Mouse (Mus musculus): ENCODE data around the gene Ipo4. TPM values are rescaled to one million over a fixed set of nuclear protein-coding genes. Genes with fewer than 3 reads are reported as not detected.

The Ipo4 gene
- total RNA-seq, 2 experiments from 2014 or later: 68.3 to 77.1 TPM

DNA sequence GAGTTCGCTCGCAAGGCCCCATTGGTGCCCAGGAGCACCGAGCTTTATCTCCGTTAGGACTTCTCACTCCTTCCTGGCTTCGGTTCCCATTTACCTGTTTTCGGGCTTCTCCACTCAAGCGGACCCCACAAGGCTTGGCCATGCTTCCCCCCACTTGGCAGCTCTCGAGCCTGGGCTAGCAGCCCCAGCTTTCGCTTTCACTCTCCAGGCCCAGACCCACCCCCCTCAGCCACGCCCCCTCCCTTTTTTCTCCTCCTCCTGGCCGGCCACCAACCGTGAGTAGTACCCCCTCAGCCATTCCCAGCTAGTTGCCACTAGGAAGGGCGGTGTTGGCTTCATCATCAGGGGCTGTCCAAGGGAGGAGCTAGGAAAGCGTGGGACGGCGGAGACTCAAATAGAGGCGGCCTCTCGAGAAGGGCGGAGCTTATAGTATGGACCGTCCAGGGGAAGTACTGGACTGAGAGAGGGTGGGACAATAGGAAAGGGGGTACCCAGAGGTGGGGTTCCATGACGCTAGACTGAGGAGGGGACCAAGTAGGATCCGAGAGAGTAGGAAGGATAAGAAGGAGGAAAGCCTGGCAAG lies 44.9 kb downstream of the Ipo4 start, which contains the start of gene Psme2:
Psme2 (minus strand) TSS at position 366 of the 583 bp plus-strand sequence.
- peak; percentile 88 for DNase-seq

DNA sequence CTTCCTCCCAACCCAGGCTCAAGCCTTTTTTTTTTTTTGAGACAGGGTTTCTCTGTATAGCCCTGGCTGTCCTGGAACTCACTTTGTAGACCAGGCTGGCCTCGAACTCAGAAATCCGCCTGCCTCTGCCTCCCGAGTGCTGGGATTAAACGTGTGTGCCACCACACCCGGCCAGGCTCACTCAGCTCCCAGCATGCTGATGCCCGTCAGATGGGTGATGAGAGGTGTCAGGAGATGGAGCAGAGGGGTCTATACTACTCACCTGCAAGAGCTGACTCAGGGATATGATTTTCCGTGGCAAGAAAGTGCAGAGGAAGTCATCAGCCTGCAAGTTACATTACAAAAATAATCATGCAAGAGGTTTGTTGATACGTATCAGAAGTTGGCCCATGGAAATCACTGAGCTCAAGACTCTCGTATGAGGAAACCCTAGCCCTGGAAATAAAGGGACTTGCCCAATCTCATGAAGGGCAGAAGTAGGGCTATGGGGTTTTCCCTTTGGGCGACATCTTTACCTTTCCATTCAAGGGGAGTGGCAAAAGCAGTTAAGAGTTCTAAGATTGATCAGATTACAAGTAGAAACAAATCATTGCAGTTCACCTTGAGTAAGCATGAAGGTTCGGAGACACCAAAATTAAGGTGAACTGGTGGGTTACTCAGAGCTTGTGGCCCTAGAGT lies 45.8 kb downstream of the Ipo4 start:
- DNase-seq: no peak

DNA sequence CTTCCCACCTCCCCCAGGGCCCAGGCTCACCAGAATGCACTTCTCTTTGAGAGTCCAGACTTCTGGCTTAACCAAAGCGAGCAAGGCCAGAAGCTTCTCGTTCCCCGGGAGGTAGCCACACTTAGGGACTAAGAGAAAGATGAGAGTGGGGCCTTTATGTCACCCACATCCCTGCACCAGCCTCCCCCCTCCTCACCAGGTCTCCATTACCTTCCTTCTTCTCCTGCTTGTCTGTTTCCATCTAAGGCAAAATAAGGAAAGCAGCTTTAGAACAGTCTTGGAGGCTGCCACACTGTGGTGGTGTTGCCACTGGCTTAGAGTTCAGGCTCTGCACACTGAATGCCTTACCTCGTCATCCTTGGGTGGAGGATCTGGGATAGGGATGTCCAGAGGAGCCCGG lies 46.5 kb downstream of the Ipo4 start:
- DNase-seq: no peak

DNA sequence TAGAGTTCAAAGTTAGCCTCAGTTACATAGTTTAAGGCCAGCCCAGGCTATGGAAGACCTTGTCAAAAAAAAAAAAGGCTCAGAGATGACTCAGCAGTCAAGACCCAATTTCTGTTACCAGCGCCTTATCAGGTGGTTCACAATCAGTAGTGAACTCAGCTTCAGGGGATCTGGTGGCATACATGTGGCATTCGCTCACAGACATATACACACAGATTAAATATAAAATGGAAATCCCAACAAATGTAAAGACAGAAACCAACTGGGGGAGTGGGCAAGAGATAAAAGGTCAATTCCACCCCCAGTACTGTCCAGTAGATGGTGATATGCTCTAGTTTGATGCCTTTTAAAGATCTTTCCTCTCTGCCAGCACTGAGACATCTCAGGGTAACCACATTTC lies 49.6 kb downstream of the Ipo4 start:
- DNase-seq: no peak

DNA sequence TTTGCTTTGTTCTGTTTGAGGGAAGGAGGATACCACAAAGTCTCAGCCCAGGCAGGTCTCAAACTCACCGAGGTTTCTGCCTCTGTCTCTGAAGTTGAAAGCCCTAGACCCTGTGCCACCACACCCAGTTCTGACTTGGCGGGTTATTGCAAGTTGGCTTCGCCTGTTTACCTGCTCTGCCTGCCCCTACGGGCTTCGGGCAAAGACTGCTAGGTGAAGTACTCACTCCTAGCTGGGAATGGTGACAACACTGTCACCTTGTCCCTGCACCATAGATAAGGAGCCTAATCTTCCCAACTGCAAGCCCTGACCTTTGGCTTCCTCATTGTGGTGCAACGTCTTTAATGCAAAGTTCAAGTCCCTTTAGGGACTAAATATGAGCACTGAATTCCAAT lies 50.2 kb downstream of the Ipo4 start:
- DNase-seq: no peak

- DNase-seq: peak; percentile 69
Measured at GRCm38 (mm10) chr14:55584702-55585565, 50.8 kb downstream of the Ipo4 start, which contains the start of gene Emc9. Gene Emc9 (minus strand): TSS chr14:55585302.

- no peak for DNase-seq
Measured at GRCm38 (mm10) chr14:55584303-55584701, 51.5 kb downstream of the Ipo4 start.

- DNase-seq: no peak
Measured at GRCm38 (mm10) chr14:55581981-55582681, 53.6 kb downstream of the Ipo4 start.

DNA sequence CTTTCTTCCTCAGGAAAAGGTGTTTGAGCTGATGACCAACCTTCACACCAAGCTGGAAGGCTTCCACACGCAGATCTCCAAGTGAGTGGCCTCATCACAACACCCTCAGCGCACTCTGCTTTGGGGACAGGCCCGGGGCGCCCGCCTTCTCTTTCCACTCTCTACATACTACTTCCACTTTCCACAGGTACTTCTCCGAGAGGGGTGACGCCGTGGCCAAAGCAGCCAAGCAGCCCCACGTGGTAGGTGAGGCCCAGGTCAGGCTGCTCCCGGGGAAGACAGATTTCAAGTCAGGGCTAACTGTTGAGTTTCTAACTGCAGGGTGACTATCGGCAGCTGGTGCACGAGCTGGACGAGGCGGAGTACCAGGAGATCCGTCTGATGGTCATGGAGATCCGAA lies 55.0 kb downstream of the Ipo4 start:
- DNase-seq: no peak

- DNase-seq: no peak
Measured at GRCm38 (mm10) chr14:55579511-55580496, 56.0 kb downstream of the Ipo4 start.

DNA sequence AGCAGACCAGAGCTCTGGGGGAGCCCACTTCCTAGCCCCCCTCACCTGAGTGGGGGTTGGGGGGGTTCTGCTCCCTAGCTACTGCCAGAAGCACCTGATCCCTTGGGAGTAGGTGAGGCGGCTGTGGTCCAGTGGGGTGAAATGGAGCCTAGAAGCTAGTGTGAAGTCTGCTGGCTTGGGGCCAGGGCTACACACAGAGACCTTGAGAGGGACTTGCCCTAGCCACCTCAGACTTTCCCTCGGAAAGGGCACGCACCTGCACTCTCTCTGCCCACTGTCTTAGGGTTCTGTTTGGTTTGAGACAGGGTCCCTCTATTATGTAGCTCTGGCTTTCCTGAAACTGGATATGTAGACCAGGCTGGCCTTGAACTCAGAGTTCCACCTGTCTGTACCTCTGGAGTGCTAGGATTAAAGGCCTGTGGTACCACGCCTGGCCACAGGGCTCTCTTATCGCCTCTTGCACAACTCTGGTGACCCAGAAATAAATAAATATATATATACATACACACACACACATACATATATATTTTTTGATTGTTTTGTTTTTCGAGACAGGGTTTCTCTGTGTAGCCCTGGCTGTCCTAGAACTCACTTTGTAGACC lies 57.0 kb downstream of the Ipo4 start:
- DNase-seq: peak; percentile 71

- DNase-seq: peak; percentile 71
Measured at GRCm38 (mm10) chr14:55577871-55578667, 57.7 kb downstream of the Ipo4 start, which contains the start of gene Psme1. Gene Psme1 (plus strand): TSS chr14:55578123.

GRCm38 (mm10) chr14:55576376-55576775 lies 59.4 kb downstream of the Ipo4 start:
- DNase-seq: peak; percentile 55

DNA sequence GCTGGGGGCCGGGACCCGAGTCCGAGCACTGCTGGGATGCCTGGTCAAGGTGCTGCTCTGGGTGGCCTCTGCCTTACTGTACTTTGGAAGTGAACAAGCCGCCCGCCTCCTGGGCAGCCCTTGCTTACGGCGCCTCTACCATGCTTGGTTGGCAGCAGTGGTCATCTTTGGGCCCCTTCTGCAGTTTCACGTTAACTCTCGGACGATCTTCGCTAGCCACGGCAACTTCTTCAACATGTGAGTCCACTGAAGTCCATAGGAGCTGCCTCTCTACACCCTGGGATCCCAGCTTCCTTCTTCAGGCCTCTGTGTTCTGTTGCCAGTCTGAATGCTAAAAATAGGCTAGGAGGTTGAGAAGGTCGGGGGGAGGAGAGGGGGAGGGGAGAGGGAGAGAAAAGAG lies 60.0 kb downstream of the Ipo4 start:
- no peak for DNase-seq

Other genes with a start within 250 kb of the Ipo4 start
- 10 to 100 TPM; 28.7 to 29.9 TPM for gene Dhrs4, start 157.2 kb downstream of the Ipo4 start, total RNA-seq (2021)
- gene Carmil3, start 145.3 kb downstream of the Ipo4 start, total RNA-seq (2021): 1 to 10 TPM; 2.5 to 3.9 TPM
- gene Cpne6, start 125.5 kb downstream of the Ipo4 start, total RNA-seq (2021): under 1 TPM in 1 of 2 experiments, not detected in 1; 0.14 TPM
- not detected for gene Nrl, start 111.0 kb downstream of the Ipo4 start, total RNA-seq (2021)
- gene Pck2, start 95.7 kb downstream of the Ipo4 start, total RNA-seq (2021): 10 to 100 TPM; 15.0 to 21.4 TPM
- 10 to 100 TPM; 61.1 to 61.2 TPM for gene Dcaf11, start 76.0 kb downstream of the Ipo4 start, total RNA-seq (2021)
- not detected for gene A730061H03Rik, start 75.6 kb downstream of the Ipo4 start, total RNA-seq (2021)
- gene Fitm1, start 60.3 kb downstream of the Ipo4 start, total RNA-seq (2021): 100 to 1,000 TPM; 403 to 446 TPM
- gene Psme1, start 57.8 kb downstream of the Ipo4 start, total RNA-seq (2021): 10 to 100 TPM; 56.3 to 58.7 TPM
- 10 to 100 TPM; 45.2 to 49.9 TPM for gene Emc9, start 50.7 kb downstream of the Ipo4 start, total RNA-seq (2021)
- gene Psme2, start 44.8 kb downstream of the Ipo4 start, total RNA-seq (2021): 10 to 100 TPM; 74.4 to 85.8 TPM
- 10 to 100 TPM; 15.9 to 16.4 TPM for gene Rnf31, start 44.2 kb downstream of the Ipo4 start, total RNA-seq (2021)
- gene Irf9, start 32.4 kb downstream of the Ipo4 start, total RNA-seq (2021): 1 to 10 TPM; 5.0 to 5.7 TPM
- gene Rec8, start 17.9 kb downstream of the Ipo4 start, total RNA-seq (2021): under 1 TPM; 0.56 to 0.70 TPM
- 1 to 10 TPM; 1.1 to 2.7 TPM for gene Gm49378, start 1.9 kb upstream of the Ipo4 start, total RNA-seq (2021)
- gene Tm9sf1, start 7.8 kb upstream of the Ipo4 start, total RNA-seq (2021): 10 to 100 TPM; 29.2 to 33.2 TPM
- gene Tssk4, start 14.2 kb upstream of the Ipo4 start, total RNA-seq (2021): 1 to 10 TPM in 1 of 2 experiments, under 1 TPM in 1; 0.54 to 1.1 TPM
- 10 to 100 TPM; 20.9 to 22.2 TPM for gene Mdp1, start 24.6 kb upstream of the Ipo4 start, total RNA-seq (2021)
- gene Gmpr2, start 36.0 kb upstream of the Ipo4 start, total RNA-seq (2021): 1 to 10 TPM; 5.9 to 8.6 TPM
- gene Nedd8, start 36.2 kb upstream of the Ipo4 start, total RNA-seq (2021): 100 to 1,000 TPM; 242 to 253 TPM
- 10 to 100 TPM; 11.7 to 14.9 TPM for gene Tinf2, start 45.9 kb upstream of the Ipo4 start, total RNA-seq (2021)
- under 1 TPM; 0.19 to 0.50 TPM for gene Tgm1, start 78.0 kb upstream of the Ipo4 start, total RNA-seq (2021)
- 10 to 100 TPM in 1 of 2 experiments, 1 to 10 TPM in 1; 9.4 to 10.2 TPM for gene Rabggta, start 86.3 kb upstream of the Ipo4 start, total RNA-seq (2021)
- gene Dhrs1, start 109.7 kb upstream of the Ipo4 start, total RNA-seq (2021): 10 to 100 TPM; 33.2 to 33.3 TPM
- gene Nop9, start 109.7 kb upstream of the Ipo4 start, total RNA-seq (2021): 10 to 100 TPM; 13.4 to 15.2 TPM
- not detected for gene Cideb, start 122.5 kb upstream of the Ipo4 start, total RNA-seq (2021)
- under 1 TPM; 0.07 to 0.14 TPM for gene Ltb4r2, start 125.5 kb upstream of the Ipo4 start, total RNA-seq (2021)
- gene Ltb4r1, start 130.0 kb upstream of the Ipo4 start, total RNA-seq (2021): under 1 TPM; 0.16 to 0.61 TPM
- gene Adcy4, start 148.1 kb upstream of the Ipo4 start, total RNA-seq (2021): 1 to 10 TPM; 5.9 to 9.4 TPM
- gene Ripk3, start 152.9 kb upstream of the Ipo4 start, total RNA-seq (2021): 1 to 10 TPM; 3.9 to 4.2 TPM
- 10 to 100 TPM in 1 of 2 experiments, 1 to 10 TPM in 1; 9.3 to 14.8 TPM for gene Nfatc4, start 187.2 kb upstream of the Ipo4 start, total RNA-seq (2021)
- 10 to 100 TPM in 1 of 2 experiments, 1 to 10 TPM in 1; 9.3 to 15.3 TPM for gene Nynrin, start 218.1 kb upstream of the Ipo4 start, total RNA-seq (2021)
- under 1 TPM; 0.16 to 0.29 TPM for gene Cbln3, start 248.4 kb upstream of the Ipo4 start, total RNA-seq (2021)
- gene Khnyn, start 249.0 kb upstream of the Ipo4 start, total RNA-seq (2021): 10 to 100 TPM in 1 of 2 experiments, 1 to 10 TPM in 1; 8.0 to 11.6 TPM

Data from gastrocnemius, postnatal 10 days (tissue).